Mouse (Mus musculus) limb, embryonic 15.5 days (tissue): Measurements from ENCODE around the gene Tacstd2. TPM values are rescaled to one million over a fixed set of nuclear protein-coding genes. Genes with fewer than 3 reads are reported as not detected.
"Not testable (repeated sequence)": the region's sequence is repeated elsewhere in the genome, so short reads cannot be mapped to it uniquely, and the experiment has no call there.

Experiments
- ATAC-seq: fragments of 200-750 bp; cut with Nextera tagmentation; 2 replicates; pipeline ENCODE4 v1.8.0; 2017; ENCODE audit warnings: low read depth, moderate TSS enrichment; ENCODE audit not compliant: insufficient number of reproducible peaks, low FRiP score, low TSS enrichment
- H3K27ac ChIP-seq: fragments of 300-500 bp; sonication (generic); 2 replicates; pipeline ENCODE4 v1.5.1; 2015; ENCODE audit warnings: moderate library complexity, mild to moderate bottlenecking, inconsistent platforms
- H3K27me3 ChIP-seq: fragments of 300-500 bp; sonication (generic); 2 replicates; pipeline ENCODE4 v1.6.1; 2015; ENCODE audit warnings: inconsistent platforms
- H3K36me3 ChIP-seq: fragments of 300-500 bp; sonication (generic); 2 replicates; pipeline ENCODE4 v1.6.1; 2015; ENCODE audit warnings: inconsistent platforms
- H3K4me1 ChIP-seq: fragments of 300-500 bp; sonication (generic); 2 replicates; pipeline ENCODE4 v1.6.1; 2015; ENCODE audit warnings: inconsistent platforms
- H3K4me2 ChIP-seq: fragments of 300-500 bp; sonication (generic); 2 replicates; pipeline ENCODE4 v1.6.1; 2015; ENCODE audit warnings: mild to moderate bottlenecking, inconsistent platforms
- H3K4me3 ChIP-seq: fragments of 300-500 bp; sonication (generic); 2 replicates; pipeline ENCODE4 v1.5.1; 2015; ENCODE audit warnings: mild to moderate bottlenecking, inconsistent platforms
- H3K9ac ChIP-seq: fragments of 300-500 bp; sonication (generic); 2 replicates; pipeline ENCODE4 v1.6.1; 2015; ENCODE audit warnings: inconsistent platforms
- H3K9me3 ChIP-seq: fragments of 300-500 bp; sonication (generic); 2 replicates; pipeline ENCODE4 v1.6.1; 2016; ENCODE audit warnings: inconsistent platforms
- WGBS: fragments of 180-500 bp; shearing (Covaris S2); methylation state at CpG from one replicate; pipeline ENCODE4 v1.1.7; 2015; 5-methylcytosine and 5-hydroxymethylcytosine counted together
- polyA plus RNA-seq: library from polyadenylated mRNA; unstranded; fragments of >200 nt; fragmentation: Nextera tagmentation; extraction: Ambion mirVana; gene quantifications from 2 replicates; pipeline ENCODE4 v1.2.1, GENCODE M21; 2015

The Tacstd2 gene
- polyA plus RNA-seq, 1 experiment from 2014 or later = 328 TPM

- not testable (repeated sequence) for H3K27me3 ChIP-seq, H3K36me3 ChIP-seq, H3K4me3 ChIP-seq, H3K27ac ChIP-seq, H3K4me1 ChIP-seq, H3K9me3 ChIP-seq, H3K9ac ChIP-seq, H3K4me2 ChIP-seq
- WGBS = 87% methylated on average over 2 of the region's 6 CpGs
- 0 out of 2 replicates have a peak, but pooled peaks have one; percentile 48 for ATAC-seq
Observed at GRCm38 (mm10) chr6:67501938-67502337, 33.7 kb downstream of the Tacstd2 start.

GRCm38 (mm10) chr6:67491755-67492154 lies 43.8 kb downstream of the Tacstd2 start, which contains the start of gene Il23r:
Gene Il23r, minus strand, starts transcription at chr6:67491855.
- Histone ChIP-seq H3K4me3 (no peak within 1 kb of the TSS), H3K27me3 (no peaks in the 10 kb centered on the region), H3K4me2 (no peak within 1 kb of the TSS), H3K27ac (no peak within 1 kb of the TSS), H3K9ac (no peak within 1 kb of the TSS), H3K9me3 (no peaks in the 10 kb centered on the region), H3K36me3 (no peaks in the 10 kb centered on the region), H3K4me1 (no peaks in the 10 kb centered on the region)
- ATAC-seq = no peak
- 72% methylated on average over 2 of the region's 2 CpGs for WGBS

Other genes with a start within 250 kb of the Tacstd2 start
- 0.19 and 0.21 TPM in 2 replicates for gene Il12rb2, start 159.6 kb downstream of the Tacstd2 start, polyA plus RNA-seq
- 0.05 TPM in 1 of 2 replicates, not detected in the other for gene Il23r, start 43.9 kb downstream of the Tacstd2 start, polyA plus RNA-seq